Mouse (Mus musculus) C2C12 (cell line): ENCODE data around the gene Gm20696.

Source experiments
- CTCF ChIP-seq: IDR thresholded peaks from one replicate; pipeline ENCODE4 v1.5.1; 2011; ENCODE audit not compliant: control insufficient read depth, insufficient read depth, insufficient read length
- FOSL1 ChIP-seq: IDR thresholded peaks from one replicate; pipeline ENCODE4 v1.8.0; 2011; ENCODE audit warnings: mild to moderate bottlenecking, low read length; ENCODE audit not compliant: poor library complexity, insufficient read depth, severe bottlenecking

DNA sequence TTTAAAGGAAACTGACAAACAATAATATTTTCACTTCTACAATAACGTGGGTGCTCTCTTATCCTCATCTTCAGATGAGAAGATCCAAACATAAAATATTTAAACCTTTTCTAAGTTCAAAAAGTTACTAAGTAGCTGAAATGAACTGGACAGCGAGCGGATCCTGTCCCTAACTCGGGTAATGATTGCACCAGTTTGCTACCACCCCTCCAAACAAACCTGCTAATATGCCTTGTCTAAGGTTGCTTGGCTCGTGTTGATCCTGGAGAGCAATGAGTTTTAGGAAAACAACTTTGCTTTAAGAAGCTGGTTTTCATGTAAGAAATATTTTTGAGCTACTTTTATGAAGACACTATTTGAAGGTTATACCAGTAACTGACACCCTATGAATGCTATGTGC, 341.1 kb downstream of the Gm20696 start:
- no peak for TF ChIP-seq CTCF
- no peak for TF ChIP-seq FOSL1
